Mouse (Mus musculus): ENCODE results near the gene Csnk2b.

Gene Csnk2b

DNA sequence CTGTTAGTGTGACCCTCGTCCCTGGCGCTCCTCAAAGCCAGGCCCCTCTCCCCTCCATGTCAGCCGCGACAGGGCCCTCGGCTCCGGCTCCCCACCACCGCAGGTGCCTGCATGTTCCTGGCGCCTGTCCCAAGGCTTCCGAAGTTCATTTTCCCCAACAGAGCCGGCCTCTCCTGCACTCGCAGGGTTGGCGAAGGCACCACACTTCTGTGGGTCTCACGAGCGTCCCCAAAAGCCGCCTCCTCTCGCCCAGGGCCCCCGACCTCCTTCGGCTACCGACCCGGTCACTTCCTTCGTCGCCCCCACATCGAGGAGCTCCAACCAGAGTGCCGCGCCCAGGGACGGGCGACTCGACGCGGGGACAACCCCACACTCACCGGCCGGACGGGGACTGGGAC, 1.1 kb downstream of the Csnk2b start:
- DNase-seq (ENCODE audit: low spot score), result no peak

DNA sequence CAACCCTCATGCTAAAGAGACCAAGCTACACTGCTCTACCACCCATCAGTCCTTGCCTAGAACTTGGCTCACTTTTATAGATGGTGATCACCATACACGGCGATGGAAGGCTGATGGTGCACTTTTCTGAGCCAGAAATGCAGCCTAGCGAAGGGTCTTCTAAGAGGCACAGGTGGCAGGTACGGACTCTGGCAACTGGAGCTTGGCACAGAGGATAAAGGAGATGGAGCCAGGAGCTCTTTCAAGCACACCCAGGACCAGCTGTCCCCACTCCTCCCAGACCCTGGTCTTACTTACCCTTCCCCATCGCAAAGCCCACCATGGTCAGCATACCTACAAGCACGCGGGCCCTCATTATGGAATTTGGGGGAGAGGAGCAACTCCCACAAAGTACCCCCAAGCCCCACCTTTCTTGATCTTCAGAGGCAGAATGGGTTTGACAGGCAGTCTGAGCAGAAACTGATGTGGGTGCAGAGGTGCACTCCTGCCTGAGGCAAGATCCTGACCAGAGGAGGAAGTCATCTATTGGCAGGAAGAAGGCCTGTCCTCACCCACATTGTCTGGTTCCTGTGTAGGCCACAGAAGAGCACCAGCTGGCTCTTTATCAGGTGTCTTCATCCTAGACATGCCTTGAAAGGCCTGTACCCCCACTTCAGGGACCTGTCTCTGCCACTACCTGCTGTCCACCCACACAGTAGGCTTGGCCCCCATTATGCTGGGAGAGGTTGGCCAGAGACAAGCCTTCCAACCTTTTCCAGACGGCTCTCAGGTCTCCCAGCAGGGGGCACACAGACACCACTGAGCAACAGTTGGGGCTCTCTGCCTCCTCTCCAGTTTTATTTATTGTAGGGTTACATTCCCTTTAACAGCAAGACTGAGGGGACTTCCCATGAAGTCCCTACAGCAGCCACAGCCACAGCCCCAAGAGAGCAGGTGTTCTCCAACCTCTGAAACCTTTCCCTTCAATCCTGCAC, 6.5 kb downstream of the Csnk2b start, which contains the start of gene Ly6g5b:
Gene Ly6g5b (minus strand): TSS at position 383 of the 974 bp plus-strand sequence.
- DNase-seq (ENCODE audit: low spot score), result no peak

DNA sequence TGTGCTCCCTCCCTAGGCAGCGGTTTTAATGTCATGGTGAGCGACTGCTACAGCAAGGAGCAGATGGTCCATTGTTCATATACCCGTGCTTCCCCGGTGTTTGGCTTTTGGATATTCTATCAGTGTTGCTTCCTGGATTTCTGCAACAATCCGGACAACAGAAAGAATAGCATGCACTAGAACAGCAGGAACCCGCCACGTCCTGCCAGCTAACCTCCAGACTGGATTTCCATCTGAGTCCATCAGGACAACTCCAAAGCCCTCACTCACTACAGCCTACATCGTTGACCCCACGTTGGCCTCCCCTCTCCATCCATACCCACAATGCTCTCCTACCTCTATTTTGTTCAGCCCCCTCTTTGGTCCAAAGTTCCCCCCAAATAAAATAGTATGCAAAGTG, 10.1 kb downstream of the Csnk2b start:
- no peak for DNase-seq (ENCODE audit: low spot score)

DNA sequence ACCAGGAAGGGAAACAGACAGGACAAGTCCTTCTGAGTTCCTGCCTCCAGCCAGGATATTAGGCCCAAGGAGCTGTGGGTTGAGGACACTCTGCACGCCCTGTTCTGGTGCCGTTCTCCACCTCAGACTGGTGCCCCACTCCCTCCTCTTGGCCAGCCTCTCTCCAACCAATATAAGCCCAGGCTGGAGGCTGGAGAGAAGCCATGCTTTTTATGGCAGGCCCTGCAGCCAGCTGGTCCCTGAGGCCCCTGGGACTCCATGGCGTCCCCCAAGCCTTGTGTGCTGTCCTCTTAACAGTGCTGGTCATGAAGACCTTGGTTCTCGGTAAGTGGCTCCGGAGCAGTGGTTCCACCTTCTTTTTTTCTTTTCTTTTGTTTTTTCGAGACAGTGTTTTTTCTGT, 13.8 kb downstream of the Csnk2b start, which contains the start of gene Ly6g5c:
Gene Ly6g5c (plus strand): TSS at position 183 of the 400 bp plus-strand sequence.
- DNase-seq (ENCODE audit: low spot score), result no peak

DNA sequence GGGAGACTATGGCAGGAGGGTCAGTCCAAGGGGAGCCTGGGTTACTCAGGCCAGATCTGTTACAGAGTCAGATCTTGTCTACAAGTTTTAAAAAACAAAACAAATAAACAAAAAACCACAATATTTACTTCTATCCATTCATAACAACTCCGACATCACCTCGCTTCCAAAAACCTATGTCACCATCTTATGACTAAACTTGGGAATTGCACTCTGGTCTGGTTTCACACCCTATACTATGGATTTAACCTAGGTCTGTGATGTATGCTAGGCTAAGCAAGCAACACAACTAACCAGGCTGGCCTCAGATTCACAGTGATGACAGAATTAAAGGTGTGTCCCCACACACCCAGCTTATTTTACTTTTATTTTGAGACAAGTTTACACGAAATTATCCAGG, 15.3 kb downstream of the Csnk2b start:
- no peak for DNase-seq (ENCODE audit: low spot score)

DNA sequence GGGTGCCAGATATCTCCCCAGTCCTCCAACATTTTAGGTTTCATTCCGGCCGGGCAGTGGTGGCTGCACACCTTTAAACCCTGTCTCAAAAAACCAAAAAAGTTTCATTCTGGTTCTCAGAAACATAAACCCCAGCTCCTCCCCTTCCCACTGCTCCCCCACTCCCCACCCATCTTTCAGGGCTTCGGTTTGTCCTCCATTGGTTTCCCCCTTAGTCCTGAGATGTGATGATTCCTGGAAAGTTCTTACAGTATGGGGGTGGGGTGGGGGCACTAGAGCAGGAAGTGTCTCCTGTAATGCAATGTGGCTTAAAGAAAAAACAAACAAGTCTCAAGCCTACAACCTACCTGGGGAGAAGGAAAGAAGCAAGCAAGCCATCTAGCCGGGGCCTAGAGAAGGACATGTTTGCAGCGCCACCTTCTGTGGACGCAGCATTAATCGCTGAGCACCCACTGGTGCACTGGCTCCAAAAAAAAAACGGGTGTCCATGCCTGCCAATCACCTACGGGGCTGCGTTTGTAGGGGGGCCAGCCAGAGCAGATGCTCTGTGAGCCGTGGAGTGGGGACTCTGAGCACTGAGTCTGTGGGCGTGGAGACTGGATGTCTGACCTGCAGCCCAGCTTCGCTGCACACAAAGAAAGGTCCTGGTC, 16.0 kb downstream of the Csnk2b start:
- DNase-seq (ENCODE audit: low spot score), result no peak

DNA sequence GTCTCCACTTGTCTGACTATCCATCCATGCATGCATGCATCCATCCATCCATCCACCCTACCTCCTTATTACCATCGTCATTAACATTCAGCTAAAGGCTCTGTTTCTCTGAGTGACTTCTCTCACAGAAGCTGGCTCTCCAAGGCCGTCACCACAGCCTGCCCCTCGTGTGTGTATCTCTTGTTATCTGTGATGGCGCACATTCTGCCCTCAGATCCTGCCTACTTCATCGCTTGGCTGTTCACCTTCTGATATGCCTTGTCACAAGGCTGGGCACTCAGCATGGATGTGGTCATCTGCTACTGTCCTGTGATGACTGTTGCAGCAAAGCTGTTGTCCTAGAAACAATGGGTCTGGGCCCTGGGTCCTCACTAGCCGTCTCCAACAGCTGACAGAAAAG, 17.1 kb downstream of the Csnk2b start:
- no peak for DNase-seq (ENCODE audit: low spot score)

DNA sequence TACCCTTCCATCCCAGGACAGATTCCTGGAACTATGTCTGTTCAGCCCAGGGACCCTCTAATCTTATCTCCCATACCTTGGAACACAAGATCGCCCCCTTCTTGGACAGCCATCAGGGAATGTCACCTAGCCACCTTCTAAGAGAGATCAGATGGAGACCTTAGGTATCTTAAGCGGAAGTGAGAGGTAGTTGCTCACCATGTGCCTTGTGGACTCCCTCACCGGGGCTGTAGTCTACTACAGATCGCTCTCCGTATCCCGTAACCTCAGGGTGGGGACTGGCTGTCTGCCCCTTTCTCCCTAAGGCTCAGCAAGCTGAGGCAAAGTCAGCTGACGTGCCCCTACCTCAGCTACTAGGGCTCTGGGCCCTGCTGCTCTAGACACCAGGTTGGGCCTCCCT, 17.8 kb downstream of the Csnk2b start:
- no peak for DNase-seq (ENCODE audit: low spot score)

DNA sequence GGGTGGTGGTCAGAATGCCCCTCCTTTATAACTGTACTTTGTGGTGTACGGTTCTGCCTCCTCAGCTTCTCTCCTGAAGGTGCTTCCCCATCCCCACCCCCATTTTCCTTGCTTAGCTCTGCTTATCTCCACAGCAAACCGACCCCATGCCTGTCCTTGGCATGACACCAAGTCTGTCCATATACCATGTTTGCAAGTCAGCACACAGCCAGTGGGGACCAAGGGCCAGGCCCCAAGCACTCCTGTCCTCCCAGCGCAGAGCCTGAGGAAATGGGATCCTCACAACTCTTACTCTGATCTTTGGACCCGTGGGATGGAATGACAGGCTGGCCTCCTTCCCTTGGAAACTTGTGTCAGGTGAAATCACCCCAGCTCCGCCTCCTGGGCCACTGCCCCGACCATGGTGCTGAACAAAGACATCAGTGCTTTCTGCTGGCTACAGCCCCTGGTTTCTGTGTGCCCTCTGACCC, 18.6 kb downstream of the Csnk2b start:
- no peak for DNase-seq (ENCODE audit: low spot score)

DNA sequence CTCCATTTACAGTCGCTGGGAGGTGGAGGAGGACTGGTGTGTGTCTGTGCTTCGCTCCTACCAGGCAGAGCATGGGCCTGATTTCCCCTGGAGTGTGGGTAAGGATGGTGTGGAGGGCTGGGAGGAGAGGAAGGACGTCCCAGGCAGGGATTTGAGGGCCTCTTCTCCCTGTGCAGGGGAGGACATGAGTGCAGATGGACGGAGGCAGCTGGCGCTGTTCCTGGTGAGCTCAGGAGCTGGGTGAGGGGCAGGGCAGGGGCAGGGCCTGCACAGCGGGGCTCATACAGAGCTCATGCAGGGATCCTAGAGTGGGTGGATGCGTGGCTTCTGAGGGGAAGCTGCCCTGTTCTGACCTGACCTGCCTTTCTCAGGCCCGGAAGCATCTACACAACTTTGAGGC, 19.6 kb downstream of the Csnk2b start:
- no peak for DNase-seq (ENCODE audit: low spot score)

DNA sequence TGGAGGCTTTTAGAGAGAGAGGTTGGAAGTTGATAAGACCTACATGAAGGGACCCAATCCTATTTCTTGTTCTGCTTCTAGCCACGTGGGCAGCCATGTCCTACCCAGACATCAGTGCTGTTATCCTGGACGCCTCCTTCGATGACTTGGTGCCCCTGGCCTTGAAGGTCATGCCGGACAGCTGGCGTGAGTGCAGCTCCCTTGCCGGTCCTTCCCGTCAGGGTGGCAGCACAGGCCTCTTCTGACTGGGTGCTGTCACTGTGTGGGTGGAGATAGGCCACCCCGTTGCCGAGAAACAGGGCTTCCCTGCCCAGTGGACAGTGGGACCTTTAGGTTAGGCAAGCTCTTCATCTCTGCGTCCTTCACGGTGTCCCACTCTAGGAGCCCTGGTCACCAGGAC, 20.7 kb downstream of the Csnk2b start:
- no peak for DNase-seq (ENCODE audit: low spot score)

DNA sequence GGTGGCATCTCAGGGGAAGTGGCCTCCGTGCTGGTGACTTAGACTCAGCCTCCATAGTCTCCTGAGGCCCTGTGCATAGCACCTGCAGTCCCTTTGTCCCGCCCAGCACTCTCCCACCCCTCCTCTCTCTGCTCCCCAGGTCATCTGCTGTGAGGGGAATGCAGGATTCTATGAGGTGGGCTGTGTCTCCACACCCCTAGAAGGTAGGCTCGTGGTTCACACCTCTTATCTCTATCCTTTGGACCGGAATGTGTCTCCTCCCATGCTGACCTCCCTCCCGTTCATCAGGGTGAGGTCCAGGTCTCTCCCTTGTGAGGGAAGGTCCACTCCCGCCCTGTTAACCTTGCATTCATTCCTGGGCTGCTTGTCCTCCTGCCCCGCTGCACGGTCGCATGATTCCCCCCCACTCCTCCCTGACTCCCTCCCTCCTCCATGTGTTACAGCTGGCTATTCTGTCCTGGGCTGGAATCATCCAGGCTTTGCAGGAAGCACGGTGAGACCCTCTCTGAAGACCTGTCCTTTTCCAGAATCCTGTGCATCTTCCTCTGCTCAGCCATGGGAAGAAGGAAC, 21.6 kb downstream of the Csnk2b start:
- no peak for DNase-seq (ENCODE audit: low spot score)

DNA sequence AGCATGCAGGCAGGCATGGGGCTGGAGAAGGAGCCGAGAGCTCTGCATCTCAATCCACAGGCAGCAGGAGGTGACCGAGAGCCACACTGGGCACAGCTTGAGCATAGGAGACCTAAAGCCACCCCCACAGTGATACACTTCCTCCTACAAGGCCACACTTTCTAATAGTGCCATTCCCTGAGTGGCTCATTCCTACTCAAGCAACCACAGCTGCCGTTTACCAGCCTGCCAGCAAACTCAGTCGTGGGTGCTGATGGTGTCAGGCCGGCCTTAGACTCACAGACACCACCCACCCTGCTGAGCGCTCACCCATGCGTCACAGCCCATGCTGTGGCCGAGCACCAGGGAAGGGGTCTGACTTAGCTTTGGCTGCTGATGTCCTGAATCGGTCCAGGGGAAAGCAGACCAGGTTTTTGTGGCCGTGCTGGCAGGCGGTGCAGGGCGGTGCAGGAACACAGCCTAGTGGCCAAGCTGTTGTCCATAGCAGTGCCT, 24.6 kb downstream of the Csnk2b start:
- DNase-seq (ENCODE audit: low spot score), result no peak

DNA sequence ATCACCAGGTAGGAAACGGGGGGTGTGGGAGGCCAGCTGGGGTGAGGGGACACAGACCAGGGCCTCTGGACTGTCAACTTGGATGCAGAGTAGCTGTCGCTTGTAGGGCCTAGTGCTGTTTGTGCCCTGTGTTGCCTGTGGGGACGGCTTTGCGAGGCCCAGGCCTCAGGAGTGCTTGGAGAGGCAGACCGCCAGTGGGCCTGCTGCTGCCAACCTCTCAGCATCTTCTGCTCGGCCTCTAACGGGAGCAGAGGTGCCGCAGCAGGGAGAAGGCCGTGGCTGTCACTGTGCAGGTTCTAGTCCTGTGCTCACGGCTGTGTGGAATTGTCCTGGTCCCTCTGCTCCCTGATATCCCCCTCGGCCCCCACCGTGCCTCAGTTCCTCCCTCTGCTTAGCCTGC, 25.3 kb downstream of the Csnk2b start:
- no peak for DNase-seq (ENCODE audit: low spot score)

DNA sequence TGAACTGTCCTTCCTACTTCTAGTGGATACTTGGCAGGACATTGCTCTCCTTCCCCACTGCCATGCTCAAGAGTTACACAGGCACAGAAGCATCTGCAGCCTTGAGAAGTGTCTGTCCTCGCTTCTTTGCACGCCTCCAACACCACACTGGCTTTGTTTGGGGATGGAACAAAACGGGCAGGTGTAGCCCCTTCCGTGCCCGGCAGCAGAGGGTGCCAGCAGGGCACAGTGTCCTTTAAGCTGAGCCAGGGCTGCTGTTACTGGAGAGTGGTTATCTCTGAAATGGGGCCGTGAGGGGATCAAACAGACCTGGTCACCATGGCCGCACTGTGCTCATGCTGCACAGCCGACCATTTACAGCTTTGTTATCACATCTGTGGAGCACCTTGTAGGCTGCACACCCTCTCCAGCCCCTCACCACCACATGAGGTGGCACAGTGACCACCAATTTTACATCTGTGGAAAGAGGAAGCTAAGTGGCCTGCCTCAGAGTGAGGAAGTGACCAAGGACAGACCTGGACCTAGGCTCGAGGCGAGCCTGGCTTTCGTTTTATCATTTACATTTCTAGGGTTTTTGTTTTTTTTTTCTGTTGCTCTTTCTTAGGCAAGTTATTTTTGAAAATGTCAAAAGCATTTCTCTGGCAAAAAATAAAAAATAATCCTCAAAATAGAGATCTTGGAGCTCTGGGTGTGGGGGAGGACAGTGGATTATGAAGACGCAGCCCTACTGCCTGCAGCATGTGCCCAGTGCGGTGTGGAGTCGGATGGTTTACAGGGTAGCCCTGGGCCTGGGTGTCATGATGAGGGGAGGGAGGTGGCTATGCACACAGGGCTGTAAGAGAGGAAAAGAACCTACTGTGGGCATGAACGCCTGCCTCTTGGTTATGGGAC, 27.1 kb downstream of the Csnk2b start:
- peak; percentile 51 for DNase-seq (ENCODE audit: low spot score)

DNA sequence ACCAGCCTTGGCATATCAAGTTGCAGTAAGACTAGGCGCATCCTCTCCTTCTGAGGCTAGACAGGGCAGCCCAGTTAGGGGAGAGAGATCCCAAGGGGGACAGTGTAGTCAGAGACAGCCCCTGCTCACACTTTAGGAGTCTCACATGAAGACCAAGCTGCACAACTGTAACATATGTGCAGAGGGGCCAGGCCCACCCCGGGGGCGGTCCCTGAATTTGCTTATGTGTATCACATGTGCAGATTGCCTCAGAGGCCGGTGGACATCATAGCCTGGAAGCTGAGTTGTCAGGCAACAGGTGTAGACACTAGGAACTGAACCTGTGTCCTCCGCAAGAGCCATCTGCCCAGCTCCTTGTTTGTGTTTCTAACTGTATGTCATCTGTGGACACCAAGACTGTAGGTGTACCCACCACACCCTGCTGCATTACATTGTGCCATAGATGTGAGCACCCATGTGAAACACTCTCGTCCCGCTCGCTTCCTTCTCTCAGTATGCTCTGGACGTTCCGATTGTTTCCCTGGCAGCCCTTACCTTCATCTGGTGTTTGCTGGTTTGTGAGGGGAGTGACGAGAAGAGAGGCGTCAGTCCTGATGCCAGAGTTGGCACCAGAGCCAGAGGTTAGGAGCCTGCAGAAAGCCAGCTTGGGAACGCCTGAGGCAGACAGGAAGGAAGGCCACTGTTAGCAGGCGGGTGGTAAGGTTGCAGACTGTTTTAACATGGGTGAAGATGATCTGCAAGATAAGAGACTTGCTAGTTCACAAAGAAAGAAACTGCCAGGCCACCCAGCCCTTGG, 29.3 kb downstream of the Csnk2b start:
- DNase-seq (ENCODE audit: low spot score), result no peak

DNA sequence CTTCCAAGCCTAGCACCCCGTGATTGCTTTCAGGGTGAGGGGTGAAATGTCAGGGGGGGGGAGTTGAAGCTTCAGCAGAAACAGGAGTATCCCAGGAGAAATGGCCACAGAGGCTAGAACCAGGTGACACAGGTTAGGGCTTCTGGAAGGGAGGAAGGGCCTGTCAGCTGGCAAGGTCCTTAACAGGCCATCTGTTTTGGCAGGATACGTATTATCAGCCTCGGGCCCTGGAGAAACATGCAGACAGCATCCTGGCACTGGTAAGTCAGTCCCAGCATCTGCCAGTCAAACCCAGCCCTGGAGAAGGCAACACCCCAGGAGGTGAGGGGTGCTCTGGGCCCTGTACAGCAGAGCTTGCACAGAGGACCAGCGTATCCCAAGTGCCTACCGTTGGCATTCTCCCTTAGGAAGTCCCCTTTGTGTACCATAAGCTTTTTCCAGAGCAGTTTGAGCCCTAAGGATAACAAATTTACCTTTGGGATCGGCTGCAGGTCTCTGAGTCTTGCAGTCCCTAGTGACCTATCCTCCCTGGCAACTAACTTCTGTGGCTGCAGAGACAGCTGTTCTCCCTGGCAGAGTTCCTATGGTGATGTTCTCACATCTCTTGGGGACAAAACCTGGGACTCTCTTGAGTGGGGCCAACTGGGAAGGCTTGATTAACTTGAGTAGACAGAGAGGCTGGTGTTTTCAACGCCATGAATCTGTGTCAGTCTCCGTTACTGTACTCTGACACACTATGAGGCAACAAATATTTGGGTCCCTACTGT, 31.5 kb downstream of the Csnk2b start:
- no peak for DNase-seq (ENCODE audit: low spot score)

DNA sequence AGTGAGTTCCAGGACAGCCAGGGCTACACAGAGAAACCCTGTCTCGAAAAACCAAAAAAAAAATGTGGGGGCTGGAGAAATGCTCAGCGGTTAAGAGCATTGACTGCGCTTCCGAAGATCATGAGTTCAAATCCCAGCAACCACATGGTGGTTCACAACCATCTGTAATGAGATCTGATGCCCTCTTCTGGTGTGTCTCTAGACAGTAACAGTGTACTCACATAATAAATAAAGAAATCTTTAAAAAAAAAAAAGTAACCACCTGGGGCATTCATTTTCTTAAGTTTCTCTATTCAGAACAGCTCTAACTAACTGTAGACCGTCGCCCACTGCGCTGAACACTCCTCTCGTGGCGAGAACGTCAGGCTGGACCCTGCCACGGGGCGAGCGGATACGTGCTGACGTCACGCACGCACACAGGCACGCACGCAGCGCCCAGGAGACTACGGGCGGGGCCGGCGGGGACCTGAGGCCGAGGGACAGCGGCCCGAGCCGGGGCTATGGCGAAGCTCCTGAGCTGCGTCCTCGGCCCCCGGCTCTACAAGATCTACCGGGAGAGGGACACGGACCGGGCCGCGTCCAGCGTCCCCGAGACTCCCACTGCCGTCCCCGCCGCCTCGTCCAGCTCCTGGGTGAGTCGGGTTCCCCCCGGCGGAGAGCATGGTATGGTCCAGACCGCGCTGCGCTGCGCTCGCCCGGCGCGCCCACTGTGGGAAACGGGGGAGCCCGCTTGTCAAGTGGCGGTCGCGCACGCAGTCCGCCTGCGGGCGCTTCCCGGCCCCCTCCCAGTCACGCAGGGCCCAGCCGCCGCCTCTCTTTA, 32.8 kb downstream of the Csnk2b start, which contains the start of gene Abhd16a:
Gene Abhd16a (plus strand): TSS at position 439 of the 820 bp plus-strand sequence.
- DNase-seq (ENCODE audit: low spot score), result peak; percentile 89

DNA sequence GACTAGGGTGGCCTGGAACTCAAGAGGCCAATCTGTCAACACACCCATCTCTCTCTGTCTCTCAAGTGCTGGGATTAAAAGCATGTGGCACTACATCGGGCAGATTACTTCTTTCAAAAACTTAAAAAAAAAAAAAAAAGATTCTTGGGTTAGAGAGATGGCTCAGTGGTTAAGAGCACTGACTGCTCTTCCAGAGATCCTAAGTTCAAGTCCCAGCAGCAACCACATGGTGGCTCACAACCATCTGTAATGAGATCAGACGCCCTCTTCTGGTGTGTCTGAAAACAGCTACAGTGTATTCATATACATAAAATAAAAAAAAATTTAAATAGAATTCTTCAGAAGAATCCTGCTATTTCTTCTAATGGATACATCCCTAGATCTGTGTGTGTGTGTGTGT, 33.7 kb downstream of the Csnk2b start:
- DNase-seq (ENCODE audit: low spot score), result no peak
